Mouse (Mus musculus): ENCODE results near the gene Cblb.

Gene Cblb

GRCm38 (mm10) chr16:52134631-52135227, 103.7 kb downstream of the Cblb start:
- DNase-seq: peak; percentile 95

GRCm38 (mm10) chr16:52135689-52136390, 104.8 kb downstream of the Cblb start:
- DNase-seq: no peak

- DNase-seq: no peak
These were observed 112.1 kb downstream of the Cblb start for GRCm38 (mm10) chr16:52143101-52143500.

DNA sequence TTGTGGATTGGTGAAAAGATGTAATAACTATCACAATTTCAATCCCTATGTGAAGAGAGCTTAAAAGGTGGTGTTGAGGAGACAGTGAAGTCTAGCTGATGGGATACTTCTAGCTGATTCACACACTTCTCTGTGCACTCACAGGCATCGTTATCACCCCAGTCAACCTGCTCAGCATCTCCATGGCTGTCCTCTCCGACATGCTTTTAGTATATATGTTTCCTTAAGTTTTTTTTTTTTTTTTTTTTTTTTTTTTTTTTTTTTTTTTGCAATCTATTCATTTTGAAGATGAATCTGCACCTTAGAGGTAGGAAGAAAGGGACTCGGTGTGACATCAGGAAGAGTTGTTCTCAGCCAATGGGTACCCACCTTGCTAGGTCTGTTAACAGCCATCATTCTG, 112.8 kb downstream of the Cblb start:
- DNase-seq: no peak

GRCm38 (mm10) chr16:52144792-52145191, 113.8 kb downstream of the Cblb start:
- DNase-seq: no peak

- DNase-seq: no peak
These were observed 114.5 kb downstream of the Cblb start for GRCm38 (mm10) chr16:52145552-52145951.

GRCm38 (mm10) chr16:52146976-52147696, 116.1 kb downstream of the Cblb start:
- no peak for DNase-seq

DNA sequence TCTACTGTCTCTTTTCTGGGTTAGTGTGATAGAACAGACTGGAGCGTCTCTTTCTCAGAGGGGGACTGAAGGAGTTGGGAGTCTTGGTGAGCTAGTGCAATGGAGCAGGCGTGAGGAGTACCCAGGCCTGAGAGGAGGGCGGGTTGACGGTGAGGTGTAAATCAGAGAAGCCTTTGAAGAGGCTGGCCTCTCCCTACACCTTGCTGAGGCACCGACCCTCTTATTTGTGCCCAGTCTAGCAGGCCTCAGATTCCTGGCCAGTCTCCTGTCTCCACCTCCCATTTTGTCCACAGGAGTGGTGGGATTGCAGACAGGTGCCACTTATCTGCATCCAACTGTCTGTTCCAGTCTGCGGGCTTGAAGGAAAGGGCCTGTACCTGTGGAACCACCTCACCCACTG, 117.0 kb downstream of the Cblb start:
- DNase-seq: no peak

- no peak for DNase-seq
These were observed 118.2 kb downstream of the Cblb start for GRCm38 (mm10) chr16:52149135-52149769.

GRCm38 (mm10) chr16:52155030-52155696, 124.1 kb downstream of the Cblb start:
- no peak for DNase-seq

DNA sequence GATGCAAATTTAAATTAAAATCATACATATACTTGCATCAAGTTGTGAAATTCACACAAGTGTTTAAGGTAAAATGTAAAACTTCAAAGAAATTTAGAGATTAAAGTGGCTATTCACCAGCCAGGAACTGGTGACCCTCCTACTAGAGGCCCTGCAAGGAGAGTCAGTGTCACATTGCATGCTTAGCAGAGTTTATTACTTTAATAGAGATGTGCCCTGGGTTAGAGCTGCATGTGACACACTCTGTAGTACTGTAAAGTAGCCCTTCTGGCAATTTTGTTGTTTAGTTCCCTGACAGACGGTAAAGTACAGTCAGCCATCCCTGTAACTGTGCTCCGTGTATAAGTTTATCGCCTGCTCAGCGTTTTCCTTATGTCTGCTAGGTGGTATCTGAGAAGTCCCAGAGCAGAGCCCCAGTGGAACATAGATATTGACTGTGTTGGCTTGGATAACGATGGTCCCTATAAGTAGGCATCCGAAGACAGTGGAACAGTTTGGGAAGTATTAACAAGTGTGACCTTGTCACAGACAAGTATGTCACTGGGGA, 129.0 kb downstream of the Cblb start:
- DNase-seq: no peak

- DNase-seq: no peak
These were observed 133.2 kb downstream of the Cblb start for GRCm38 (mm10) chr16:52164246-52164645.

DNA sequence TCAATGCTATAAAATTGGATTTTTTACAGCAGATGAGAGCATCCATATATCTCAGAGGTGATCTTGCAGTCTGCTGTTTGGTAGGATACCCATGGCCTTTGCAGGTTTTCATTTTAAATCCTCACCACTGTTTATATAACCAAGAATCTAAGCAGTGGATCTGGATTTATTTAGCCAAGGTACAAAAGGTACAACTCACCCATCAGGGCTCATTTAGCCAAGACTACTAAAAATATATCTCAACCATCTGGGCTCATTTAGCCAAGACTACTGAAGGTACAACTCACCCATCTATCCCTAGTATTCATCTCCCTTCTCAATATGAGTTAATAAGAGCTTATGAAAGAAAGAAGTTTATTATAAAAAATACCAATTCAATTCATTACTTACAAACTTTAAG, 142.2 kb downstream of the Cblb start:
- no peak for DNase-seq

- peak; percentile 35 for DNase-seq
These were observed 148.8 kb downstream of the Cblb start for GRCm38 (mm10) chr16:52179839-52180238.

- peak; percentile 11 for DNase-seq
These were observed 151.0 kb downstream of the Cblb start for GRCm38 (mm10) chr16:52182057-52182456.

DNA sequence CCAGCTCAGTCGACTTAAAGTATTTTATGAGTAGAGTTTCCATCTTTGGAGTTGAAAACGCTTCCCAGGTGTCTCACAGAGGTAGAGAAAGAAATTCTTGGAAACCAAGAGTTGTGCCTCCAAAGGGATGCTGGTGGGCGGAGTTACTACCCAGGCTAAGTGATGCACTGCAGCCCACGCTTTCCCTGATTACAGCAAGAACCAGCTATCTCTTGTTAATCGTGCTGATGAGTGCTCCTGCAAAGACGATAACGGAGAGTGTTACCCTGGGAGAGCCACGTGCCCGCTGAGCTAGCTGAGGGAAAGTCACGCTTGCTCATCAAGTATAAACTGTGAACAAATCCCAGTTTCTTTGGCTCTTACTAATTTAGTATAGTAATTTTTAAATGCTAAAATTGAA, 153.3 kb downstream of the Cblb start:
- DNase-seq: peak; percentile 71

DNA sequence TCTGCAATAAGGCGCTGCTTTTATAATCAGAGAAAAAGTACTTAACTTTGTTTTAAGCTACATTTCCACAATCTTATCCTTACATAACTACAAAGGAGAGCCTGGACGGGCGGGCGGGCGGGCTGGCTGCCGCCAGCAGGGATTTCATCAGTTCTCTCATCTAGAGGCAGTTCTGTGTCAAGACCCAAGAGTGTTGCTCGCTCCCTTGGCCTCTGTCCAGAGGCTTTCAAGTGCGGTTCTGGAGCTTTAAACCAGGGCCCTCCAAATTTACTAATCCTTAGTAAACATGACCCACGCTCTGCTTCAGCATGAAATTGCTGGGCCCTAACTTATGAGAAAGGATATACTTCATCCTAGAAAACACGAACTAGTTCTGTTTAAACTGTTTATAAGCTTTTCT, 155.7 kb downstream of the Cblb start:
- peak; percentile 94 for DNase-seq

DNA sequence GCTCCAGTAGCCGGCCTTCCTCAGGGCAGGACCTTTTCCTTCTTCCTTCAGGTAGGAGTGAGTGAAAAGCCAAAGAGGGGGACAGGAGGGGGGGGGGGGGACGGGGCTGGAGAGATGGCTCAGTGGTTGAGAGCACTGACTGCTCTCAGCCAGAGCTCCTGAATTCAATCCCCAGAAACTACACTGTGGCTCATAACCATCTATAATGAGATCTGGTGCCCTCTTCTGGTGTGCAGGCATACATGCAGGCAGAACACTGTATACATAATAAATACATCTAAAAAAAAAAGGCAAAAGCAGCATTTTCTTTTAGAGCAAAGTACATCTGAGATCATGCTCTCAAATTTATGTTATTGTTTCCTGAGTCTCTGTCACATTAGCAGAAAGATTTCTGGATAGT, 158.1 kb downstream of the Cblb start:
- DNase-seq: no peak

DNA sequence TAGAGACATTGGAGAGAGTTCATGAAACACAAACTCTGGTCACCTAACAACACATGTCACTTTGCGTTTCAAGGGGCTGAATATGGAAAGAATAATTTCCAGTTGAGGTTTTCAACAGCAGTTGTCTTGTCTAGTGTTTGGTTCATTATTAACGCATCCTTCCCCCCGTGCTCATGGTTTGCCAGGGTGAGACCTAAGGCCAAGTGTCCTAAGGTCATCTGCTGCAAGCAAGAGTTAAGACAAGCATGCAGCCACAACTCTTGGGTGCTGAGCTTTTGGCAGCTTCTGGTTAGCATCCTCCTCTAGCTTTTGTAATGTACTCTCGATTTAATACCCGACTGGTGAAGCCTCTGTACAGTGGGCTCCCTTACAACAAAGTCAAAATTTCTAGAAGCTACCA, 159.7 kb downstream of the Cblb start:
- DNase-seq: peak; percentile 19

DNA sequence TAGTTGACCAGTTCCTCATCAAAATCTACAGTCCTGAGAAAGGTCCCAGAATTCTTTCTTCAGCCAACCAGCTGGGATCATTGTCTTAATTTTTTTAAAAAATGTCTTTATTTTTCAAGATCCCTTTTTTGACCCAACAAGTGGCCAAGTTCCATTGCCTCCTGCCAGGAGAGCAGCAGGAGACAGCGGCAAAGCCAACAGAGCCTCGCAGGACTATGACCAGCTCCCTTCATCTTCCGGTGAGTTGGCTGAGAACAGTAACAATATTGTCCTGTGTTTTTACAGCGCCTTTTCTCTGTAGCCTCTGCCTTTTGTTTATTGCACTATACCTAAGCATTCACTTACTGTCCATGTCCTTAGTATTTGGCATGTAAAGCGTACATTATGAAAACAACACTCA, 163.0 kb downstream of the Cblb start:
- peak; percentile 82 for DNase-seq

DNA sequence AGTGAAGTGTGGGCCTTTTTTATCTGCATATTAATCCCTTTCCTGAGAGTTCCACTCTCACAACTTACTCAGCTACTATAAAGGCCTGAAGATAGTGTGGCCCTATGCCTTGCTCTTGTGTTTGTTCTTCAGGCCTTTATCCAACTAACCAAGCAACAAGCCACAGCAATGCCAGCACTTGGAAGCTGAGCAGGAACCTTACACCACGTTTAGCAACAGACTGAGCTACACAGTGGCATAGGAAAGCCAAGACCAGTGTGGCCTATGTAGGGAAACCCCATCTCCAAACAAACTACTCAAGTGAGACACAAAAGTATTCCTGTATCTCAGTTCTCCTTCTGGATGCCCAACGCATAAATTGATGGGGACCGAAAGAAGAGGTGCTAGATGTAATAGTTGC, 163.8 kb downstream of the Cblb start:
- DNase-seq: peak; percentile 55

DNA sequence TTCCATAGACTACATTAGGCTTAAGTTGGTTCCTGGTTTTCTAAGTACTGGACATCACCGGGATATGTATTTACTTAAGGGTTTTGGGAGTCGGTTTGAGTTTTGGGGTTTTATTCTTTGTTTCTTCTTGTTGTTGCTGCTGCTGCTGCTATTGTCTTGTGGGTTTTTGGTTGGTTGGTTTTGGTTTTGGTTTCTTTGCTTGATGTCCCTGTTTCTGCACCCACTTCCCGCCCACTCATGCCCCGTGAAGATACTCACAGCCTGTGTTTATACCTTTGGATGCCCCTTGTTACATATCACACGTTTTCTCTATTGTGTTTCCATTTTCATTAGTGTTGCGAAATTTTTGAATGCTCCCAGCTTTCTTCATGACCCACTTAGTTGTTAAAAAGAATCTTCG, 169.1 kb downstream of the Cblb start:
- peak; percentile 9 for DNase-seq

Data from heart, adult 11 months (tissue).